Mouse (Mus musculus): ENCODE data around the gene Taar7b.

Gene Taar7b

DNA sequence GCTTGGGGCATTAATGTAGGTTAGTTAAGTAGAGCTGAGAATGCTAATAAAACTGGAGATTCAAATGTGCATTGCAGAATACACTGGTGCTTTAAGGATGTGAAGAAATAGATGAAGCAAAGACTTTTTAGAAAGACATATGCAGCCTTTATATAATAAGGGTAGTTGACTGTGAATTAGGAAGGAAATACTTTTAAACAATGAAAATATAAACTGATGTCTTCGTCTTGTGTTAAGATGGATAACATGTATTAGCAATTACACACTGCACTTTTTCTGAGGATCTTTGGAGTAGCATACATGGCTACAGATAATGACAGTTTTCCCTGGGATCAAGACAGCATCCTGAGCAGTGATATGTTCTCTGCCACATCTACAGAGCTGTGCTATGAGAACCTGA lies at the start of gene Taar7b:
Taar7b (plus strand) TSS at position 301 of the 400 bp plus-strand sequence.
- DNase-seq (ENCODE audit: low spot score), result no peak

- no peak for DNase-seq (ENCODE audit: low spot score)
Observed at GRCm38 (mm10) chr10:23951714-23952113, 48.0 kb upstream of the Taar7b start.

DNA sequence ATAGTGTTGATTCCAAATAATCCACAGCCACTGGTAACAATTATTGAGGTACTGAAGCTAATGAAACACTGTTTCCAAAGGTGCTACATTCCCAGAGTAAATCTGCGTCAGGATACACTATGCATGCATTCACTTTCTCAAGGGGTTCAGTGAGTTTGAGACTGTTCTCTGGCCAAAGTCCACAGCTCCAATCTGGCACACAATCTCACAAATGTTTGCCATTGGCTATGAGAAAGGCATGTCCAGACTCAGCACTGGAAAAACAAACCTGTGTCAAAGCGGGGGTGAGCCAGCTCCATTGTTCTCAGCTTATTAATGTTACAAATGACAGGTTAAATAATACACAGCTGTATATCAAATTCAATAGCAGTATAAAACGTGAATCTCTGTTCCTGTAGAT lies 40.7 kb upstream of the Taar7b start:
- DNase-seq (ENCODE audit: low spot score), result no peak

DNA sequence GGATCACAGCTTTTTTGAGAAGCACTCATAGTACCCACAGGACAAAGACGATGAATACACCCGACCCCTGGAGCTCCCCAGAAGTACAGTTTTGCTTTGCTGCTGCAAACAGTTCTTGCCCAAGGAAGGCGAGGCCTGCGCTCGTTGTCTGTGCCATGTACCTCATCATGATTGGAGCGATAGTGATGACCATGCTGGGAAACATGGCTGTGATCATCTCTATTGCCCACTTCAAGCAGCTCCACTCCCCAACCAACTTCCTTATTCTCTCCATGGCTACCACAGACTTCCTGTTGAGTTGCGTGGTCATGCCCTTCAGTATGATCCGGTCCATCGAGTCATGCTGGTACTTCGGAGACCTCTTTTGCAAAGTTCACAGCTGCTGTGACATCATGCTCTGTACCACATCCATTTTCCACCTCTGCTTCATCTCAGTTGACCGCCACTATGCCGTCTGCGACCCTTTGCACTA lies 39.3 kb upstream of the Taar7b start, which contains the start of gene Taar4:
Taar4 (plus strand) TSS at position 51 of the 472 bp plus-strand sequence.
- DNase-seq (ENCODE audit: low spot score), result no peak

DNA sequence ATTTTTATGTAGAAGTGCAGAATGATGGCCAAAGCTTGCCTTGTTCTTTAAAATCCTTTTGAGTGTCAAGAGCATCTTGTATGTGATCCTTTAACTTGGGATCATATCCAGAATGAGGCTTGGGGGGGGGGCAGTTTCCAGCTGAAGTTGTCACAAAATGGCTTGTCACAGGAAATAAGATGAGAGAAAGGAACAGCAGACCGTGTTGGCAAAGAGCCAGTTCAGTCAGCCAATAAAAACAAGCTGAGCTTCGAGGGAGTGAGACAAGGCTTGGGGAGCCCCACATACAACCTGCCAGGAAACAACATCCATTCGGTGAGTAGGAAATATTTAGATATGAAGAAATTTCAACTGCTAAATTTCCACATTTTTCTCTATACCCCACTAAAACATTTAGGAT lies 36.3 kb upstream of the Taar7b start:
- no peak for DNase-seq (ENCODE audit: low spot score)

GRCm38 (mm10) chr10:23964921-23965610 lies 34.7 kb upstream of the Taar7b start:
- DNase-seq (ENCODE audit: low spot score), result no peak

- no peak for DNase-seq (ENCODE audit: low spot score)
Observed at GRCm38 (mm10) chr10:23970656-23971165, 29.0 kb upstream of the Taar7b start, which contains the start of gene Taar5. TSS of gene Taar5 (plus strand) at chr10:23970706.

GRCm38 (mm10) chr10:23971256-23971655 lies 28.5 kb upstream of the Taar7b start:
- no peak for DNase-seq (ENCODE audit: low spot score)

DNA sequence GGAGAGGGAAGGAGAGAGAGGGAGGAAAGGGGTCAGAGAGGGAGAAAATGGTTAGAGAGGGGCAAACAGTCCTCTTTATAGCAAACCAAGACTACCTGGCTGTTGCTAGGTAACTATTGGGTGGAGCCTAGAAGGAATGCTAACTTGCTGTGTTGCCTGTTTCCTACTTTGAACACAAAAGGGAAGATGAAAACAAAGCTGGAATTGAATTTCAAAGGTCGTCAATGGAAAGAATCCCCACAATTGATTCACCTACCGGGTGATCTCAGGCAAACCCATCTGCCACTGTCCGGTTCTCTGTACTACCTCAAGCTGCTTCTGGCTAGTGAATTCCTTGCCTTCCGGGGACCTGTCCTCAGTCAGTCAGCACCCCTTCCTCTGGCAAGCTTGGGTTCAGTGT lies 21.8 kb upstream of the Taar7b start:
- no peak for DNase-seq (ENCODE audit: low spot score)

DNA sequence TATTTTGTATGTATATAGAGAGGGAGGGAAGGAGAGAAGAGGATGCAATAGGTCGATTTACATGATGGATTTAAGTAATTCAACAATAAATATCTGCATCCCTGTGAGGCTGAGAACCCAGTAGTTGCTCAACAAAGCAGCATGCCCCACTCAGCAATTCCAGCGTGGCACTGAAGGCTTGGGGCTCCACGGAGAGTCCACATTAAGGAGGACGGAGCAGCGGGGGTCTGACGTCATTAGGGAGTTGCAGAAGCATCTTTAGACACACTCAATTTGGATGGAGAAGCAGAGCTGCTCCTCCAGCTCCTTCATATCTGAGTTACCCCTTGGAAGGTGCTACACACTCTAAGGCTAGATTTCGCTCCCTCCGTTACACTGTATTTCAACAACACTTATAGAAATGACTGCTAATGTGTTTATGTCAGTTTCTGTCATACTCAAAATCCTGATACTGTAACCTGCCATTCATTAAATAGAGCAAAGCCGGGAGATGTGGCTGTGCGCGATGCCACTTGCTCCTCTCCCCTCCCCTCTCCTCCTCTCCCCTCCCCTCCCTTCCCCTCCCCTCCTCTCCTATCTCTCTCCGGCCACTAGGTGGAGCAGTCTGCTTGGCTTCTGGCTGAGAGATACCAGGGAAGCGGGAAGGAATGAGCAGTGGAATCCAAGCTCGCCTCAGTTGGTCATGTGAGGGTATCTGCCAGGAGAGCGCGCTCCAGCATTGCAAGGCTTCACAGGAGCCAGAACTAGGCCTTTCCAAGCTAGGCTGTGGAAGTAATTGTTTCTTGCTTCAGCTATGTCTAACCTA lies 20.6 kb upstream of the Taar7b start:
- peak; percentile 34 for DNase-seq (ENCODE audit: low spot score)

DNA sequence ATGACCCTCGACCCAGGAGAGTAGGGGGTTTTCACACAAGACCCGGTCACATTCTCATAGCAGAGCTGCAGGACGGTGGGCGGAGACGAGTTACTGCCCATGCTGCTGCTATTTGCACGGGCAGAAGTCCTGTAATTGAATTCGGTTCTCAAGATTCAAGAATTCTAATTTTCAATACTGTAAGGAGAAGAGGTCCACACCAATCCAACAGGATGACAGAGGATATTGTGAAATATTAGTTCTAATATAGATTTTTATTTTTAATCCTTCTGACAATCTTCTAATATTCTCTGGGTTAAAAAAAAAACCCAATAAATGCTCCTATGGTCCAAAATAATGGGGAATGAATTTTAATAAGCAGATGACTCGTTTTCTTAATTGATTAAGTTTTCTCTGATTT lies 14.2 kb upstream of the Taar7b start, which contains the start of gene Taar6:
Taar6 (minus strand) TSS at position 101 of the 400 bp plus-strand sequence.
- DNase-seq (ENCODE audit: low spot score), result no peak

- no peak for DNase-seq (ENCODE audit: low spot score)
Observed at GRCm38 (mm10) chr10:23986419-23986818, 13.3 kb upstream of the Taar7b start.

GRCm38 (mm10) chr10:23993381-23993780 lies 6.4 kb upstream of the Taar7b start, which contains the start of gene Taar7a:
TSS of gene Taar7a (minus strand) at chr10:23993481.
- DNase-seq (ENCODE audit: low spot score), result no peak

DNA sequence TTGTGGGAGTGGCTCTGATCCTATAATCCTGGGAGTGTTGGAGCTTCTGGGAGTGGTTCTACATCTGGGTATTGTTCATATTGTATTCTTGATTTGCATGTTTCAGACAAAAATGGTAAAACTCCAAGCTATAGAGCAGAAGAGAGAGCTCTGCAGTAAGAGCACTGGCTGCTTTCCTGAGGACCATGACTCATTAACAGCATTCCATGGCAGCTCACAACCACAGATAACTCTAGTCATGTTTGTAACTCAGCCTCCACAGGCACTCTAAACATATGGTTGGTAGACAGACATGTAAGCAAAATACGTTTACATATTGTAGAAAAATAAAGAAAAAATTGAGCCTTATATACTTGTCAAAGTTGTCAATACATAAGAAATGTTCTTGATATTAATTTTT lies 6.7 kb downstream of the Taar7b start:
- DNase-seq (ENCODE audit: low spot score), result no peak

DNA sequence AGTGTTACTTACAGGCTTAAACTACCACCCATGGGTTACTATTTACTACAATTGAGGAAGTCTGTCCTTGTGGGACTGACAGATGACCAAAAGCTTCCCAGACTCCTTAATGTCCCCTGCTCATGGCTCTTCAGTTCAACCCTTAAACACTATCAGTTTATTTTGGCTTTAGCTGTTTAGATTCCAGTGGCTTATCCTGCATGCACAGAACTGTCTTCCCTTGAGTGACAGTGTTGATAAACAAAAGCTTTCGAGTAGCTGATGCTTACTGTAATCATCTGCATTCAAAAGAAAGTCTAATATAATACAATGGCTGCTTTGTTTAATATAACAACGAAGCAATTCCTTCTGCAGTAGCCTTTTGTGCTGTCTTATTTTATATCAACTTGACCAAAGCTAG lies 7.3 kb downstream of the Taar7b start:
- no peak for DNase-seq (ENCODE audit: low spot score)

DNA sequence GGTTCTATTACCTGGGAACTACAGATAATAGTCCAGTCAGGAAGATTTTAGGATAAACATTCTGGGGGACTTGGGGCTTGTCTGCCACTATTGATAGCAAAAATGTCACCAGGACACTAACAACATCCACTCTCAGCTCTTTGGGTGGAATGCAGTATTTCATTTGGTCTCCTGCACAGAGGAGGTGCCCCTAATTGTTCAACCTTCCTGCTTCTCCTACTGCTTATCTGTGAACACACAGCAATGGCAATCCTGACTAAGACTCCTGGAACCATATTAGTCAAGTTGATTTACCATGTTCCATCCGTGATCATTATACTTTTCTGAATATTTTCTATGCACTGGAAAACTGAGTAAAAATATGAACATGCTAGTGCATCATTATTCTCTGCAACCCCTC lies 8.4 kb downstream of the Taar7b start:
- no peak for DNase-seq (ENCODE audit: low spot score)

DNA sequence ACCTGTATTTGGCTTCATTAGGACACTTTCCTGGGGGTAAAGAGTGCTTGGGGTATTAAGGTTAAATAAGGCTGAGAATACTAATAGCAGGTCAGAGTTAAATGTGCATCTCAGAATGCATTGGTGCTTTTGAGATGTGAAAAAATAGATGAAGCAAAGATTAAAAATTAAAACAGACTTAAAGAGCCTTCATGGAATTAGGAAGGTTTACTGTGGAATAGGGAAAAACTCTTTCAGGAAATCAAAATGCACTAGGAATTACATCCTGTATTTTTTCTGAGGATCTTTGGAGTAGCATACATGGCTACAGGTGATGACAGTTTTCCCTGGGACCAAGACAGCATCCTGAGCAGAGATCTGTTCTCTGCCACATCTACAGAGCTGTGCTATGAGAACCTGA lies 27.2 kb downstream of the Taar7b start, which contains the start of gene Taar7d:
Taar7d (plus strand) TSS at position 301 of the 400 bp plus-strand sequence.
- no peak for DNase-seq (ENCODE audit: low spot score)

GRCm38 (mm10) chr10:24031347-24031746 lies 31.6 kb downstream of the Taar7b start:
- no peak for DNase-seq (ENCODE audit: low spot score)

DNA sequence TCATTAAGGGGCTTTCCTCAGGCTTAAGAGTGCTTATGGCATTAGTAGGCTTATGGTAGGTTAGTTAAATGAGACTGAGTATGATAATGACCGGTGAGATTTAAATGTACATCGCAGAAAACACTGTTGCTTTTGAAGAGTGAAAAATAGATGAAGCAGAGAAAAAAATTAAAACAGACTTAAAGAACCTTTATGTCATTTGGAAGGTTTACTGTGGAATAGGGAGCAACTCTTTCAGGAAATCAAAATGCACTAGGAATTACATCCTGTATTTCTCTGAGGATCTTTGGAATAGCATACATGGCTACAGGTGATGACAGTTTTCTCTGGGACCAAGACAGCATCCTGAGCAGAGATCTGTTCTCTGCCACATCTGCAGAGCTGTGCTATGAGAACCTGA lies 37.6 kb downstream of the Taar7b start, which contains the start of gene Taar7e:
Taar7e (plus strand) TSS at position 301 of the 400 bp plus-strand sequence.
- no peak for DNase-seq (ENCODE audit: low spot score)

- no peak for DNase-seq (ENCODE audit: low spot score)
Observed at GRCm38 (mm10) chr10:24040120-24040869, 40.6 kb downstream of the Taar7b start.

GRCm38 (mm10) chr10:24049210-24049609 lies 49.5 kb downstream of the Taar7b start, which contains the start of gene Taar7f:
TSS of gene Taar7f (plus strand) at chr10:24049510.
- no peak for DNase-seq (ENCODE audit: low spot score)
